In the genomic region with DNA sequence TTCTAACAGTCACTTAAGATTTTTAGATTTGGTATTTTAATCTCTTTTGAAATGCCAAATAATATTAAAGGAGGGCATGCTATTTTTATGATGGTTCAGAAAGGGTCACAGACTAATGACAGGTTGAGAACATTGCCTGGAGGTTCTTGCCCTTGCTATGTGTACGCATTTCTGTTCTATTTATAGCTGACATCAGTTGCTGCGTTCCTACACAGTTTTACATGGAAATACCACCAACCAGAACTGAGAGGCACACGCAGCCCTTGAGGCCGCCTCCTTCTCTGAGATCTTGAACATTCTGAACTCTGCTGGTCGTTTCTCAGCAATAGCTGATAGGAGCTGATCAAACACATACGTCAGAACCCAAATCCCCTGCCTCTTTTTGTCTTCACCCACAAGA, we compare ENCODE assay signal across 23 mouse cellular contexts.
A peak's percentile ranks its signal among the peaks of the same experiment; 100 is the strongest.
DNase-seq lines count a peak whose midpoint lies in the region; ATAC-seq and TF ChIP-seq lines count a peak whose summit lies in the region.
"Had no signal": no experiment of that assay in that cellular context is flagged by ENCODE, and none has a peak within 500 bp of the region (broad histone marks: within the 10 kb centered on the region; RNA-seq: fewer than 3 reads in every experiment).

No protein-coding gene starts in this region.

- no peak overlapping the region for H3K9ac ChIP-seq in heart, embryonic 15.5 days
- H3K9ac ChIP-seq in hindbrain, postnatal 0 days (replicated peaks; ENCODE audit: low read length) = no peak overlapping the region
- H3K9ac ChIP-seq: embryonic facial prominence, embryonic 12.5 days; forebrain, embryonic 12.5 days; kidney, embryonic 15.5 days had no signal

- peaks cover 12% of the 10 kb centered on the region for H3K4me1 ChIP-seq in heart, embryonic 15.5 days (replicated peaks)
- peaks cover 19% of the 10 kb centered on the region; the same call in 1 of the 2 replicates for H3K4me1 ChIP-seq in heart, embryonic 10.5 days
- H3K4me1 ChIP-seq in hindbrain, postnatal 0 days (ENCODE audit: insufficient read depth, low read length) = no peaks in the 10 kb centered on the region
- H3K4me1 ChIP-seq: embryonic facial prominence, embryonic 12.5 days; forebrain, embryonic 12.5 days; kidney, embryonic 15.5 days; midbrain, embryonic 10.5 days had no signal

- H3K9me3 ChIP-seq in heart, embryonic 15.5 days (replicated peaks) = no peaks in the 10 kb centered on the region
- no peaks in the 10 kb centered on the region for H3K9me3 ChIP-seq in heart, embryonic 10.5 days
- no peaks in the 10 kb centered on the region for H3K9me3 ChIP-seq in hindbrain, postnatal 0 days (ENCODE audit: low read length)
- H3K9me3 ChIP-seq: embryonic facial prominence, embryonic 12.5 days; forebrain, embryonic 12.5 days; kidney, embryonic 15.5 days; midbrain, embryonic 10.5 days had no signal

- intact Hi-C loops in left cerebral cortex, adult 2 months (cut with DNase I) = no loop called here

- no peak overlapping the region for H3K4me3 ChIP-seq in heart, embryonic 15.5 days
- no peak overlapping the region for H3K4me3 ChIP-seq in heart, embryonic 10.5 days
- no peak overlapping the region for H3K4me3 ChIP-seq in left cerebral cortex, adult 2 months
- H3K4me3 ChIP-seq in hindbrain, postnatal 0 days (ENCODE audit: low read length) = no peak overlapping the region
- H3K4me3 ChIP-seq: embryonic facial prominence, embryonic 12.5 days; erythroblast, embryonic 14.5 days; forebrain, embryonic 12.5 days; kidney, embryonic 15.5 days; midbrain, embryonic 10.5 days had no signal

- no peak overlapping the region for H3K4me2 ChIP-seq in heart, embryonic 15.5 days
- H3K4me2 ChIP-seq in hindbrain, postnatal 0 days (ENCODE audit: low read depth, low read length) = no peak overlapping the region
- H3K4me2 ChIP-seq: embryonic facial prominence, embryonic 12.5 days; forebrain, embryonic 12.5 days; kidney, embryonic 15.5 days; liver, embryonic 11.5 days had no signal

- peak overlapping the region; percentile 20 for H3K27ac ChIP-seq in heart, embryonic 15.5 days
- no peak overlapping the region for H3K27ac ChIP-seq in heart, embryonic 10.5 days
- H3K27ac ChIP-seq in left cerebral cortex, adult 2 months = peak overlapping the region; percentile 78
- peak overlapping the region; percentile 36; the same call in 1 of the 2 replicates for H3K27ac ChIP-seq in hindbrain, postnatal 0 days
- H3K27ac ChIP-seq: embryonic facial prominence, embryonic 12.5 days; forebrain, embryonic 12.5 days; kidney, embryonic 15.5 days; midbrain, embryonic 10.5 days had no signal

- no peak for DNase-seq in heart, embryonic 10.5 days (ENCODE audit: low spot score)
- DNase-seq in left cerebral cortex, adult 2 months (ENCODE audit: extremely low spot score in 1 of 2, low spot score in 2 of 2) = no peak
- DNase-seq in left cerebral cortex, adult 8-10 months (ENCODE audit: low spot score in 2 of 2) = no peak
- peak; percentile 53 for DNase-seq in brain, adult 2 months (ENCODE audit: low read depth, low spot score)
- no peak for DNase-seq in hindbrain, postnatal 0 days (ENCODE audit: low spot score)
- DNase-seq in thymus, postnatal 25 days = no peak
- DNase-seq: adrenal gland, adult 8-10 months; cerebellum, adult 18-20 months; cerebellum, postnatal 14 days; kidney, adult 11 months; kidney, postnatal 36 days; left cerebral cortex, postnatal 4 days; lung, adult 18-20 months; lung, postnatal 10 days; thymus, postnatal 14 days had no signal

- no peak for ATAC-seq in heart, embryonic 15.5 days (replicated peaks; ENCODE audit: insufficient number of reproducible peaks, insufficient read depth, low FRiP score, low read depth)
- no peak for ATAC-seq in hindbrain, postnatal 0 days
- ATAC-seq: activated CD4-positive, CD25-positive, alpha-beta regulatory T cell, adult 4 months had no signal

- 27% methylated on average over 6 of the region's 6 CpGs for WGBS in heart, embryonic 15.5 days
- WGBS in heart, embryonic 10.5 days = 43% methylated on average over 6 of the region's 6 CpGs
- WGBS in hindbrain, postnatal 0 days = 64% methylated on average over 6 of the region's 6 CpGs

- no peaks in the 10 kb centered on the region for H3K36me3 ChIP-seq in heart, embryonic 15.5 days
- no peaks in the 10 kb centered on the region for H3K36me3 ChIP-seq in heart, embryonic 10.5 days
- H3K36me3 ChIP-seq in hindbrain, postnatal 0 days (ENCODE audit: insufficient read depth, low read length) = no peaks in the 10 kb centered on the region
- H3K36me3 ChIP-seq: embryonic facial prominence, embryonic 12.5 days; forebrain, embryonic 12.5 days; kidney, embryonic 15.5 days; midbrain, embryonic 10.5 days had no signal

- 0 out of 2 replicates have a peak, but pooled peaks cover 5% of the 10 kb centered on the region for H3K27me3 ChIP-seq in heart, embryonic 15.5 days
- H3K27me3 ChIP-seq in heart, embryonic 10.5 days (ENCODE audit: insufficient read depth, poor library complexity, severe bottlenecking) = peaks cover 11% of the 10 kb centered on the region; the same call in 1 of the 2 replicates
- no peaks in the 10 kb centered on the region for H3K27me3 ChIP-seq in hindbrain, postnatal 0 days (ENCODE audit: insufficient read depth, low read length)
- H3K27me3 ChIP-seq: embryonic facial prominence, embryonic 12.5 days; forebrain, embryonic 12.5 days; kidney, embryonic 15.5 days had no signal

- TF ChIP-seq CTCF in left cerebral cortex, adult 2 months (IDR thresholded peaks at IDR 0.05) = no peak
- no peak for TF ChIP-seq CTCF in hindbrain, postnatal 0 days (IDR thresholded peaks at IDR 0.05; ENCODE audit: low read depth)
